Mouse (Mus musculus) cerebellum, adult 2 months (tissue): ENCODE results near the gene Tnfrsf13b.
"Not testable (repeated sequence)": the region's sequence is repeated elsewhere in the genome, so short reads cannot be mapped to it uniquely, and the experiment has no call there.

ENCODE experiments used
- CTCF ChIP-seq: fragments of 200-500 bp; IDR thresholded peaks from 2 replicates; pipeline ENCODE4 v1.5.1; 2011; ENCODE audit warnings: low read depth, mild to moderate bottlenecking, control low read depth, low read length, moderate library complexity, borderline replicate concordance; ENCODE audit not compliant: insufficient read depth
- POLR2A ChIP-seq: fragments of 200-500 bp; IDR thresholded peaks from 2 replicates; pipeline ENCODE4 v1.6.1; 2011; ENCODE audit warnings: low read length, control low read depth, borderline replicate concordance; ENCODE audit not compliant: insufficient read depth

DNA sequence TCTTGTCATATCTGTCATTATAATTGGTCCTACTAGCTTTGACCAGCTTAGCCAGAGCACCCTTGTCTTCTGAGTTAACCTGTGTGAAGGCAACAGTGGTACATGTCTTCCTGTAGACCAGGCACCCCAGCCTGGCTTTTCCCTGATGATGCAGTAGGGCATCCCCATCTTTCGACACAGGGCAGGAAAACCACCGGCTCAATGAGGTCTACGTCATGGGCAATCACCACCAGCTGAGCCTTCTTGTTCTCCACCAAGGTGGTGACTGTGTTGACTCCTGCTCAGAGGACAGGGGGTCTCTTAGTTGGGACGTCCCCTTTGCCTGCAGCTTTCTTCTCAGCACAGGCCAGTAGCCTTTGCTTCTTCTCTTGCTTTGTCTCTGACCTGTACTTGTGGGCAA lies 4.1 kb downstream of the Tnfrsf13b start:
- not testable (repeated sequence) for TF ChIP-seq CTCF, POLR2A
